Mouse (Mus musculus) forebrain, postnatal 0 days (tissue): ENCODE data around the gene Pld6. TPM values are rescaled to one million over a fixed set of nuclear protein-coding genes. Genes with fewer than 3 reads are reported as not detected.

Experiments
- ATAC-seq: fragments of 200-750 bp; cut with Nextera tagmentation; 2 replicates; pipeline ENCODE4 v1.8.0; 2017; ENCODE audit warnings: mild to moderate bottlenecking, moderate library complexity
- DNase-seq: peaks from one replicate; pipeline ENCODE4 v3.0.0-alpha.2; 2015
- H3K27ac ChIP-seq: fragments of 300-500 bp; sonication (generic); 2 replicates; pipeline ENCODE4 v1.5.1; 2014; ENCODE audit warnings: low read depth, mild to moderate bottlenecking, antibody characterized with exemption, low read length, moderate library complexity, mixed read lengths
- H3K27me3 ChIP-seq: fragments of 300-500 bp; sonication (generic); 2 replicates; pipeline ENCODE4 v1.6.1; 2014; ENCODE audit warnings: mild to moderate bottlenecking, low read length, mixed read lengths; ENCODE audit not compliant: insufficient read depth
- H3K36me3 ChIP-seq: fragments of 300-500 bp; sonication (generic); 2 replicates; pipeline ENCODE4 v1.6.1; 2014; ENCODE audit warnings: mild to moderate bottlenecking, moderate library complexity; ENCODE audit not compliant: insufficient read depth
- H3K4me1 ChIP-seq: fragments of 300-500 bp; sonication (generic); 2 replicates; pipeline ENCODE4 v1.6.1; 2014; ENCODE audit warnings: antibody characterized with exemption; ENCODE audit not compliant: insufficient read depth
- H3K4me2 ChIP-seq: fragments of 300-500 bp; sonication (generic); 2 replicates; pipeline ENCODE4 v1.6.1; 2014; ENCODE audit warnings: low read depth, mild to moderate bottlenecking, moderate library complexity
- H3K4me3 ChIP-seq: fragments of 300-500 bp; sonication (generic); 2 replicates; pipeline ENCODE4 v1.5.1; 2014; ENCODE audit warnings: low read depth, low read length, mixed read lengths
- H3K9ac ChIP-seq: fragments of 300-500 bp; sonication (generic); 2 replicates; pipeline ENCODE4 v1.6.1; 2014; ENCODE audit warnings: mild to moderate bottlenecking
- H3K9me3 ChIP-seq: fragments of 300-500 bp; sonication (generic); 2 replicates; pipeline ENCODE4 v1.6.1; 2016; ENCODE audit warnings: low read length
- CTCF ChIP-seq: sonication (generic); IDR thresholded peaks from 2 replicates; pipeline ENCODE4 v1.5.1; 2016; ENCODE audit warnings: antibody characterized with exemption, control low read depth, low read depth
- WGBS: fragments of 180-500 bp; shearing (Covaris S2); extraction: QIAGEN DNeasy Blood & Tissue Kit; methylation state at CpG from one replicate; pipeline ENCODE4 v1.1.7; 2014; 5-methylcytosine and 5-hydroxymethylcytosine counted together
- polyA plus RNA-seq: library from polyadenylated mRNA; unstranded; fragments of >200 nt; fragmentation: Nextera tagmentation; extraction: Ambion mirVana; gene quantifications from 2 replicates; pipeline ENCODE4 v1.2.1, GENCODE M21; 2015
- total RNA-seq: library from RNA; depleted of rRNA; stranded (reverse); fragments of >200 nt; gene quantifications from 2 replicates; pipeline ENCODE4 v1.2.3, GENCODE M21; 2014

Pld6 gene
- total and polyA plus RNA-seq, 2 experiments from 2014 or later = 6.0 to 12.1 TPM

- H3K4me3 ChIP-seq = peak overlapping the region; percentile 40
- H3K4me1 ChIP-seq = no peaks in the 10 kb centered on the region
- DNase-seq (no peak), ATAC-seq (peak; percentile 11; the same call in 1 of the 2 replicates)
- no peaks in the 10 kb centered on the region for H3K27me3 ChIP-seq
- H3K36me3 ChIP-seq = peaks cover 4% of the 10 kb centered on the region
- TF ChIP-seq CTCF = no peak
- H3K9me3 ChIP-seq = no peaks in the 10 kb centered on the region
- peak overlapping the region; percentile 46; the same call in 1 of the 2 replicates for H3K9ac ChIP-seq
- 53% methylated on average over 15 of the region's 15 CpGs for WGBS
- H3K4me2 ChIP-seq = peak overlapping the region; percentile 92
- peak overlapping the region; percentile 21; the same call in 1 of the 2 replicates for H3K27ac ChIP-seq
Measured at GRCm38 (mm10) chr11:59786444-59787198, 824 bp downstream of the Pld6 start.

DNA sequence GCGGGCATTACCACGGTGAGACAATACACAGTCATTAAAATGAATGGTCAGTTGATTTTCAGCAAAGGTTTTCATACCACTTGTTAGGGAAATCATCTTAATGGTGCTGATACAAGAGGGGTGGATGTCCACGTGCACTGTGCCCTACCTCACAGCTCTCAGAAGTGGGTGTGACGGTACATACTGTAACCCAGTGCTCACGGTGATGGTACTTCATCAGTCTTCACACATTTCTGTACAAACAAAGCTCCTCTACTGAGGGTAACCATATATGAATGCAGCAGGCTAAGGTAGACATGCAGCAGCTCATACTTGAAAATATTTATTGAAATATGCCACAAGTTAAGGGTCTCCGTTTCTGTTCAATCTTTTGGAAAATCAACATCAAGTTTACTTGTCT is 3.9 kb downstream of the Pld6 start:
- H3K9me3 ChIP-seq = no peaks in the 10 kb centered on the region
- WGBS = 80% methylated on average over 6 of the region's 6 CpGs
- no peaks in the 10 kb centered on the region for H3K27me3 ChIP-seq
- no peak overlapping the region for H3K27ac ChIP-seq
- no peaks in the 10 kb centered on the region for H3K4me1 ChIP-seq
- H3K36me3 ChIP-seq = no peaks in the 10 kb centered on the region
- ATAC-seq (no peak), DNase-seq (no peak)
- no peak for TF ChIP-seq CTCF
- H3K9ac ChIP-seq = no peak overlapping the region
- no peak overlapping the region for H3K4me2 ChIP-seq
- H3K4me3 ChIP-seq = no peak overlapping the region

DNA sequence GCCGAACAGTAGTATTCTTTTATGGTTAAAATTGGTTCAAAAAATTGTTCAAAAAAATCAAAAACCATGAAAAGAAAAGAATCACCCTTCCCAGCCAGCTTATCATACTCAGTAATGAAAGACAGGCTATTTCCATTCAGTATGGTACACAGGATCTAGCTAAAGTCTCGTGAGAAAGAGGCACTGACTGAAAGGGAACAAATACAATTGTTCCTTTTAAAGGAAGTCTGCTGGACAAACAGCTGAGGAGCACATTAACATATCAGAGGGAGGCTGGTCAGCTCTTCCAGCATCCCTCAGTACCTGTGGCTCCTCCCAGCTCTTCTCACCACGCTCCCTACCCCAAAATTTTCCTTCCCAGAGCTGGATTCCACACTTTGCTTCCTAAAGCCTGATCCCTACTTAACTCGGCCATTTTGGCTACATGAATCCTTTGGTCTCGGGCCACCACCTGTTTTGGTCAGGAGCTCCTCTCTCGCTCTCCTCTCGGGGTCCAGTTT is 5.3 kb downstream of the Pld6 start:
- DNase-seq = no peak
- no peak overlapping the region for H3K9ac ChIP-seq
- H3K27ac ChIP-seq = no peak overlapping the region
- no peaks in the 10 kb centered on the region for H3K27me3 ChIP-seq
- peaks cover 6% of the 10 kb centered on the region; the same call in 1 of the 2 replicates for H3K36me3 ChIP-seq
- H3K9me3 ChIP-seq = no peaks in the 10 kb centered on the region
- no peak for TF ChIP-seq CTCF
- no peak overlapping the region for H3K4me3 ChIP-seq
- no peak overlapping the region for H3K4me2 ChIP-seq
- ATAC-seq = no peak
- H3K4me1 ChIP-seq = no peaks in the 10 kb centered on the region
- 62% methylated on average over 7 of the region's 7 CpGs for WGBS

DNA sequence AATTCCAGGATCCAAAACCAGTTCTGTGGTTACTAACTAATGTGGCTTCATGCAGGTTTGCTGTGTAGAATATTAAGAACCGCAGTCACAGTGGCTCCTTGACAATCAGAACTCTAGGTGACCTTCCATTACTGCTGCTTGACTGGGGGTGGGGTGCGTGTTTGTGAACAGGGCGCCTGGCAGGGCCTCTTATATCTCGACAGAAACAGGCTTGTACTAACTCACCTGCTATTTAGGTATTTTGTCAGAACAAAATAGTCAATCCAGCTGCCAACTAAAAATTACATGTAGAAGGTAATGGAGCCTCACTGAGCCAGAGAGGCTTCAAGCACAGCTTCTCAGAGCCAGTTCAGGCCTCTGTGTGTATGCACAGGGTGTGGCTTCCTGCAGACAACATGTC is 7.2 kb downstream of the Pld6 start:
- no peak for DNase-seq
- Histone ChIP-seq H3K4me3 (no peak overlapping the region), H3K4me1 (no peaks in the 10 kb centered on the region), H3K9ac (no peak overlapping the region), H3K36me3 (peaks cover 24% of the 10 kb centered on the region), H3K4me2 (no peak overlapping the region), H3K9me3 (no peaks in the 10 kb centered on the region), H3K27ac (no peak overlapping the region), H3K27me3 (no peaks in the 10 kb centered on the region)
- WGBS = 89% methylated on average over 4 of the region's 4 CpGs
- no peak for TF ChIP-seq CTCF
- no peak for ATAC-seq

GRCm38 (mm10) chr11:59779406-59779805 is 8.0 kb downstream of the Pld6 start:
- ATAC-seq (no peak), DNase-seq (no peak)
- Histone ChIP-seq H3K9ac (no peak overlapping the region), H3K27me3 (no peaks in the 10 kb centered on the region), H3K4me2 (no peak overlapping the region), H3K4me1 (no peaks in the 10 kb centered on the region), H3K36me3 (peaks cover 30% of the 10 kb centered on the region), H3K9me3 (no peaks in the 10 kb centered on the region), H3K27ac (no peak overlapping the region), H3K4me3 (no peak overlapping the region)
- 79% methylated on average over 4 of the region's 4 CpGs for WGBS
- no peak for TF ChIP-seq CTCF

GRCm38 (mm10) chr11:59778874-59779223 is 8.6 kb downstream of the Pld6 start:
- H3K27ac ChIP-seq = no peak overlapping the region
- no peaks in the 10 kb centered on the region for H3K4me1 ChIP-seq
- no peak for DNase-seq
- no peak overlapping the region for H3K4me2 ChIP-seq
- no peak overlapping the region for H3K9ac ChIP-seq
- no peak overlapping the region for H3K4me3 ChIP-seq
- ATAC-seq = no peak
- TF ChIP-seq CTCF = no peak
- H3K36me3 ChIP-seq = peaks cover 35% of the 10 kb centered on the region
- WGBS = 82% methylated on average over 1 of the region's 1 CpGs
- no peaks in the 10 kb centered on the region for H3K9me3 ChIP-seq
- no peaks in the 10 kb centered on the region for H3K27me3 ChIP-seq

- no peak overlapping the region for H3K4me2 ChIP-seq
- H3K9ac ChIP-seq = no peak overlapping the region
- no peak overlapping the region for H3K4me3 ChIP-seq
- no peaks in the 10 kb centered on the region for H3K4me1 ChIP-seq
- H3K27ac ChIP-seq = no peak overlapping the region
- no peaks in the 10 kb centered on the region for H3K27me3 ChIP-seq
- DNase-seq (peak; percentile 66), ATAC-seq (peak; percentile 80)
- TF ChIP-seq CTCF = peak; percentile 87
- H3K9me3 ChIP-seq = no peaks in the 10 kb centered on the region
- 54% methylated on average over 9 of the region's 9 CpGs for WGBS
- H3K36me3 ChIP-seq = peaks cover 40% of the 10 kb centered on the region
Measured at GRCm38 (mm10) chr11:59778181-59778873, 9.1 kb downstream of the Pld6 start.
